Mouse (Mus musculus) monocyte, adult 5-6 weeks (primary cell): Measurements from ENCODE around the gene Hira. TPM values are rescaled to one million over a fixed set of nuclear protein-coding genes. Genes with fewer than 3 reads are reported as not detected.
"Not testable (repeated sequence)": the region's sequence is repeated elsewhere in the genome, so short reads cannot be mapped to it uniquely, and the experiment has no call there.

Experiments used
- ATAC-seq: fragments of 153-309, 156-312 bp; replicated peaks from 2 replicates; pipeline ENCODE4 v1.8.0; 2017; ENCODE audit warnings: mild to moderate bottlenecking; ENCODE audit not compliant: low TSS enrichment, insufficient number of reproducible peaks, severe bottlenecking, poor library complexity, low FRiP score
- total RNA-seq: library from RNA; stranded (forward); fragments of 200-1000, 200-491, 200-594 nt; gene quantifications from 3 replicates; pipeline ENCODE4 v1.2.3, GENCODE M21; 2017

Hira gene
- total RNA-seq, 1 experiment from 2014 or later, result 34.3 TPM

- ATAC-seq, result no peak
These were observed 19.6 kb downstream of the Hira start for GRCm38 (mm10) chr16:18896429-18896828.

- ATAC-seq, result no peak
These were observed 28.8 kb downstream of the Hira start for GRCm38 (mm10) chr16:18905648-18906047.

- no peak for ATAC-seq
These were observed 39.2 kb downstream of the Hira start for GRCm38 (mm10) chr16:18916064-18916463.

- no peak for ATAC-seq
These were observed 44.9 kb downstream of the Hira start for GRCm38 (mm10) chr16:18921771-18922170.

GRCm38 (mm10) chr16:18927963-18928362 is 51.1 kb downstream of the Hira start:
- no peak for ATAC-seq

GRCm38 (mm10) chr16:18938321-18939082 is 61.7 kb downstream of the Hira start:
- no peak for ATAC-seq

GRCm38 (mm10) chr16:18943906-18944305 is 67.1 kb downstream of the Hira start:
- no peak for ATAC-seq

GRCm38 (mm10) chr16:18948941-18949340 is 72.1 kb downstream of the Hira start:
- ATAC-seq, result no peak

- ATAC-seq, result no peak
These were observed 73.5 kb downstream of the Hira start for GRCm38 (mm10) chr16:18950351-18950750.

GRCm38 (mm10) chr16:18952813-18953212 is 76.0 kb downstream of the Hira start:
- ATAC-seq, result no peak

- no peak for ATAC-seq
These were observed 78.2 kb downstream of the Hira start for GRCm38 (mm10) chr16:18955070-18955469.

GRCm38 (mm10) chr16:18963486-18963885 is 86.6 kb downstream of the Hira start:
- ATAC-seq, result no peak

GRCm38 (mm10) chr16:18969420-18970128 is 92.7 kb downstream of the Hira start:
- ATAC-seq, result no peak

GRCm38 (mm10) chr16:18970837-18971236 is 94.0 kb downstream of the Hira start:
- ATAC-seq, result no peak

GRCm38 (mm10) chr16:18975665-18976064 is 98.8 kb downstream of the Hira start:
- ATAC-seq, result not testable (repeated sequence)

- ATAC-seq, result no peak
These were observed 99.5 kb downstream of the Hira start for GRCm38 (mm10) chr16:18976315-18976714.

GRCm38 (mm10) chr16:18986381-18986780 is 109.5 kb downstream of the Hira start:
- no peak for ATAC-seq

- no peak for ATAC-seq
These were observed 110.0 kb downstream of the Hira start for GRCm38 (mm10) chr16:18986860-18987259.

- peak; percentile 31; the same call in 1 of the 2 replicates for ATAC-seq
These were observed 126.0 kb downstream of the Hira start for GRCm38 (mm10) chr16:19002610-19003389.
